8 mouse cellular contexts compared by ENCODE assay signal in the genomic region with DNA sequence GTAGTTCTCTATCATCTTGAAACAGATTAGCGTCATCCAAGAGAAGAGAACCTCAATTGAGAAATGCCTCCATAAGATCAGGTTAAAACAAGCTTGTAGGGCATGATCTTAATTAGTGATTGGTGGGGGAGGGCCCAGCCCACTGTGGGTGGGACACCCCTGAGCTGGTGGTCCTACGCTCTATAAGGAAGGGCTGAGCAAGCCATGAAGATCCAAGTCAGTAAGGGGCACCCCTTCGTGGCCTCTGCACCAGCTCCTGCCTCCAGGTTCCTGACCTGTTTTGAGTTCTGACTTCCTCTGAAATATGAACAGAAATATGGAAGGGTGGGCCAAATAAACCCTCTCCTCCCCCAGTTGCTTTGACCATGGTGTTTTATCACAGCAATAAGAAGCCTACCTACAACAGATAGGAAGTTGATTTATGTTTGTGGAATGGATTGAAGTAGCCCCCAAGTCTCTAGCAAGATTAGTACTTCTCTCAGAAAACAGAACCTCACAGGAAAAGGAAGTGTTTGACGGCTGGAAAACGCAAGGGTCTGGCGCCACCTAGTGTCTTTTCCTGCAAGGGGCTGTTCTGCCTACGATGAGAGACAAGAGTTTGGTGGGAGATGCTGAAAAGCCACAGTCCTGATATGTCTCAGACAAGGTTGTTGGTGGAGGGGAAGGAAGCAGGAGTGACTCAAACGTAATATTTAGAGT.
A peak's percentile ranks its signal among the peaks of the same experiment; 100 is the strongest.
DNase-seq lines count a peak whose midpoint lies in the region; ATAC-seq and TF ChIP-seq lines count a peak whose summit lies in the region.

No protein-coding gene starts in this region.

- no peak overlapping the region for H3K4me2 ChIP-seq in limb, embryonic 11.5 days (ENCODE audit: low read depth, severe bottlenecking)
- H3K4me2 ChIP-seq in midbrain, embryonic 15.5 days = no peak overlapping the region

- ATAC-seq in granulocyte monocyte progenitor cell, adult 5-6 weeks (replicated peaks; ENCODE audit: poor library complexity, severe bottlenecking) = peak; percentile 81
- ATAC-seq in limb, embryonic 11.5 days (ENCODE audit: insufficient number of reproducible peaks, low FRiP score, low TSS enrichment, low read depth) = peak; percentile 53; the same call in 1 of the 2 replicates
- ATAC-seq in midbrain, embryonic 15.5 days (replicated peaks) = peak; percentile 78

- H3K27me3 ChIP-seq in kidney, adult 2 months (replicated peaks; ENCODE audit: control insufficient read depth, insufficient read depth, low read length) = no peaks in the 10 kb centered on the region
- H3K27me3 ChIP-seq in limb, embryonic 11.5 days (ENCODE audit: control insufficient read depth, insufficient read depth, low read length) = no peaks in the 10 kb centered on the region
- no peaks in the 10 kb centered on the region for H3K27me3 ChIP-seq in midbrain, embryonic 15.5 days (replicated peaks)

- WGBS in kidney, adult 2 months = 23% methylated on average over 8 of the region's 8 CpGs
- 26% methylated on average over 8 of the region's 8 CpGs for WGBS in limb, embryonic 11.5 days
- 27% methylated on average over 8 of the region's 8 CpGs for WGBS in midbrain, embryonic 15.5 days

- peak; percentile 98 for TF ChIP-seq CTCF in kidney, adult 2 months (conservative IDR thresholded peaks at IDR 0.05; ENCODE audit: insufficient read depth, insufficient read length, low read depth, low read length)

- no peak overlapping the region for H3K4me3 ChIP-seq in kidney, adult 2 months (ENCODE audit: insufficient read depth, low read depth, low read length)
- no peak overlapping the region for H3K4me3 ChIP-seq in limb, embryonic 11.5 days (ENCODE audit: low read depth, low read length)
- H3K4me3 ChIP-seq in midbrain, embryonic 15.5 days = no peak overlapping the region

- no peak for TF ChIP-seq POLR2A in kidney, adult 2 months (IDR thresholded peaks at IDR 0.05; ENCODE audit: low read depth, low read length)

- peak; percentile 90 for DNase-seq in 416B (ENCODE audit: low read depth)
- DNase-seq in adrenal gland, postnatal 14 days = peak; percentile 90
- DNase-seq in embryo, embryonic 9.5 days (ENCODE audit: extremely low spot score) = peak; percentile 85
- DNase-seq in kidney, adult 2 months = peak; percentile 86
- peak; percentile 91 for DNase-seq in limb, embryonic 11.5 days (ENCODE audit: low spot score)
- peak; percentile 65 to 78 for DNase-seq in spleen, adult 18-20 months

- no peak overlapping the region for H3K9ac ChIP-seq in limb, embryonic 11.5 days (ENCODE audit: low read length)
- H3K9ac ChIP-seq in midbrain, embryonic 15.5 days = no peak overlapping the region

- no peaks in the 10 kb centered on the region for H3K9me3 ChIP-seq in limb, embryonic 11.5 days (ENCODE audit: control insufficient read depth, low read length)
- no peaks in the 10 kb centered on the region for H3K9me3 ChIP-seq in midbrain, embryonic 15.5 days

- H3K36me3 ChIP-seq in kidney, adult 2 months (ENCODE audit: control insufficient read depth, insufficient read depth, low read length) = no peaks in the 10 kb centered on the region
- H3K36me3 ChIP-seq in limb, embryonic 11.5 days (ENCODE audit: control insufficient read depth, insufficient read depth, low read length) = no peaks in the 10 kb centered on the region
- no peaks in the 10 kb centered on the region for H3K36me3 ChIP-seq in midbrain, embryonic 15.5 days (replicated peaks)

- no peaks in the 10 kb centered on the region for H3K4me1 ChIP-seq in kidney, adult 2 months (ENCODE audit: control insufficient read depth, insufficient read depth, low read length)
- H3K4me1 ChIP-seq in limb, embryonic 11.5 days (ENCODE audit: control insufficient read depth, insufficient read depth, low read length) = peaks cover 9% of the 10 kb centered on the region; the same call in 1 of the 2 replicates
- H3K4me1 ChIP-seq in midbrain, embryonic 15.5 days = peaks cover 5% of the 10 kb centered on the region; the same call in 1 of the 2 replicates

- no peak overlapping the region for H3K27ac ChIP-seq in kidney, adult 2 months (ENCODE audit: insufficient read depth, low read depth, low read length)
- no peak overlapping the region for H3K27ac ChIP-seq in limb, embryonic 11.5 days (replicated peaks; ENCODE audit: low read depth, low read length)
- no peak overlapping the region for H3K27ac ChIP-seq in midbrain, embryonic 15.5 days
